Mouse (Mus musculus): ENCODE data around the gene Olfr224.
"Not testable (repeated sequence)": the region's sequence is repeated elsewhere in the genome, so short reads cannot be mapped to it uniquely, and the experiment has no call there.

Gene Olfr224

GRCm38 (mm10) chr11:58570405-58570804 lies at the start of gene Olfr224:
Gene Olfr224 (minus strand): TSS chr11:58570553.
- DNase-seq (ENCODE audit: low read depth), result no peak

GRCm38 (mm10) chr11:58618793-58619192 lies 48.4 kb upstream of the Olfr224 start:
- no peak for DNase-seq (ENCODE audit: low read depth)

- DNase-seq (ENCODE audit: low read depth), result no peak
Measured at GRCm38 (mm10) chr11:58618369-58618768, 48.0 kb upstream of the Olfr224 start.

GRCm38 (mm10) chr11:58615975-58616374 lies 45.6 kb upstream of the Olfr224 start, which contains the start of gene 2210407C18Rik:
Gene 2210407C18Rik (minus strand): TSS chr11:58616075.
- DNase-seq (ENCODE audit: low read depth), result no peak

GRCm38 (mm10) chr11:58614526-58614925 lies 44.2 kb upstream of the Olfr224 start:
- DNase-seq (ENCODE audit: low read depth), result no peak

GRCm38 (mm10) chr11:58613359-58613758 lies 43.0 kb upstream of the Olfr224 start:
- no peak for DNase-seq (ENCODE audit: low read depth)

GRCm38 (mm10) chr11:58607030-58607429 lies 36.7 kb upstream of the Olfr224 start:
- DNase-seq (ENCODE audit: low read depth), result no peak

GRCm38 (mm10) chr11:58606177-58606919 lies 36.0 kb upstream of the Olfr224 start:
- DNase-seq (ENCODE audit: low read depth), result no peak

- no peak for DNase-seq (ENCODE audit: low read depth)
Measured at GRCm38 (mm10) chr11:58605228-58605627, 34.9 kb upstream of the Olfr224 start.

- DNase-seq (ENCODE audit: low read depth), result no peak
Measured at GRCm38 (mm10) chr11:58604688-58605087, 34.3 kb upstream of the Olfr224 start.

- DNase-seq (ENCODE audit: low read depth), result no peak
Measured at GRCm38 (mm10) chr11:58602800-58603560, 32.6 kb upstream of the Olfr224 start.

GRCm38 (mm10) chr11:58602062-58602461 lies 31.7 kb upstream of the Olfr224 start:
- no peak for DNase-seq (ENCODE audit: low read depth)

GRCm38 (mm10) chr11:58597837-58598236 lies 27.5 kb upstream of the Olfr224 start:
- no peak for DNase-seq (ENCODE audit: low read depth)

GRCm38 (mm10) chr11:58594814-58595213 lies 24.5 kb upstream of the Olfr224 start, which contains the start of gene Olfr324:
Gene Olfr324 (plus strand): TSS chr11:58595114.
- DNase-seq (ENCODE audit: low read depth), result no peak

- DNase-seq (ENCODE audit: low read depth), result no peak
Measured at GRCm38 (mm10) chr11:58588620-58589250, 18.4 kb upstream of the Olfr224 start.

- DNase-seq (ENCODE audit: low read depth), result peak; percentile 29
Measured at GRCm38 (mm10) chr11:58587898-58588348, 17.6 kb upstream of the Olfr224 start.

GRCm38 (mm10) chr11:58578636-58579035 lies 8.3 kb upstream of the Olfr224 start:
- DNase-seq (ENCODE audit: low read depth), result no peak

GRCm38 (mm10) chr11:58577430-58577829 lies 7.1 kb upstream of the Olfr224 start, which contains the start of gene Olfr325:
Gene Olfr325 (plus strand): TSS chr11:58577730.
- no peak for DNase-seq (ENCODE audit: low read depth)

- DNase-seq (ENCODE audit: low read depth), result no peak
Measured at GRCm38 (mm10) chr11:58555536-58555935, 14.8 kb downstream of the Olfr224 start, which contains the start of gene Olfr328. Gene Olfr328 (minus strand): TSS chr11:58555636.

- no peak for DNase-seq (ENCODE audit: low read depth)
Measured at GRCm38 (mm10) chr11:58546322-58546721, 24.0 kb downstream of the Olfr224 start, which contains the start of gene Olfr329-ps. Gene Olfr329-ps (minus strand): TSS chr11:58546422.

- not testable (repeated sequence) for DNase-seq (ENCODE audit: low read depth)
Measured at GRCm38 (mm10) chr11:58534736-58535135, 35.6 kb downstream of the Olfr224 start, which contains the start of gene Olfr330. Gene Olfr330 (minus strand): TSS chr11:58534836.

- not testable (repeated sequence) for DNase-seq (ENCODE audit: low read depth)
Measured at GRCm38 (mm10) chr11:58519756-58520155, 50.6 kb downstream of the Olfr224 start.
